Mouse (Mus musculus): Measurements from ENCODE around the gene Slain2.
"Not testable (repeated sequence)": the region's sequence is repeated elsewhere in the genome, so short reads cannot be mapped to it uniquely, and the experiment has no call there.

Gene Slain2

DNA sequence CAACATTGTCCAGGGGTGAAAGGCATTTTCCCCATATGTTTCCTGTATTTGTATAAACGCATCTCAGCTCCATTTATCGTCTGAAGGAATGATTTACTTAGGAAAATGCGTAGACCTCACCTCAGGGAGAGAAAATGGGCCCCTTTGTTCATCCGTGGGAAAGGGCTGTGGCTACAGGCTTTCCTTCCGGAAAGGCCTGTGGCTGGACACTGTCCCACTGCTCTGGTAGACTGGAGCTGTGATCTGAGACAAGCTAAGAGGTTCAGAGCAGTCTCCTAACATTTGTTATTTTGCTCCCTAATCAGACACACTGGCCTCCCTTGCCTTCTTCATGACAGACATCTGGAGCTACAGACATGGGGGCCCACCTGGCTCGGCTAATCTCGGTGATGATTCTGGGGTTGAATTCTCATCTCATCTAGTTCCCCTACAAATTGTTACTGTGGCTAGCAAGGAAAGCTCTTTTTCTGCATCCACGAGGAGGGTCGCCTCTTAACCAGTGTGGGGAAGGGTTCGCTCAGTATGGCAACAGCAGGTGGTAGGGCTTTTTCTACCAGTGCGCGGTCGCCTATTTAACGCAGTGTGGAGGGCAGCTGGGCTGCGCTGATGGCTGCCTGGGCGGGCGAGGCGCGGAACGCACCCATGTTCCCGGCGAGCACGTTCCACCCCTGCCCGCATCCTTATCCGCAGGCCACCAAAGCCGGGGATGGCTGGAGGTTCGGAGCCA lies 98.9 kb downstream of the Slain2 start:
- DNase-seq (ENCODE audit: low spot score) = not testable (repeated sequence)

DNA sequence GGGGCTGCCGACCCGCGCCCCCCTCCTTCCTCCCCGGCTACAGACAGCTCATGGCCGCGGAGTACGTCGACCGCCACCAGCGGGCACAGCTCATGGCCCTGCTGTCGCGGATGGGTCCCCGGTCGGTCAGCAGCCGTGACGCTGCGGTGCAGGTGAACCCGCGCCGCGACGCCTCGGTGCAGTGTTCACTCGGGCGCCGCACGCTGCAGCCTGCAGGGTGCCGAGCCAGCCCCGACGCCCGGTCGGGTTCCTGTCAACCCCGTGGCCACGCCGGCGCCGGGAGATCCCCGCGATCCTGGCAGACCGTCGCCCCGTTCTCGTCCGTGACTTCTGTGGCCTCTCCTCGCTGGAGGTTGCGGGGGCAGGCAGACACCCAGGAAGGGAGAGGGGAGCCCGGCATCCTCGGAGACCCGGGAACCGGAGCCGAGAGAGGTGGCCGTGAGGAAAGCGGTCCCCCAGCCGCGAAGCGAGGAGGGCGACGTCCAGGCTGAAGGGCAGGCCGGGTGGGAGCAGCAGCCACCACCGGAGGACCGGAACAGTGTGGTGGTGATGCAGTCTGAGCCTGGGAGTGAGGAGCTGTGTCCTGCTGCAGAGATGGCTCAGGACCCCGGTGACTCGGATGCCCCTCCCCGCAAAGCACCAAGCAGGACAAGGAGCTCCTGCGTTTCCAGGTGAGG lies 99.6 kb downstream of the Slain2 start:
- not testable (repeated sequence) for DNase-seq (ENCODE audit: low spot score)

DNA sequence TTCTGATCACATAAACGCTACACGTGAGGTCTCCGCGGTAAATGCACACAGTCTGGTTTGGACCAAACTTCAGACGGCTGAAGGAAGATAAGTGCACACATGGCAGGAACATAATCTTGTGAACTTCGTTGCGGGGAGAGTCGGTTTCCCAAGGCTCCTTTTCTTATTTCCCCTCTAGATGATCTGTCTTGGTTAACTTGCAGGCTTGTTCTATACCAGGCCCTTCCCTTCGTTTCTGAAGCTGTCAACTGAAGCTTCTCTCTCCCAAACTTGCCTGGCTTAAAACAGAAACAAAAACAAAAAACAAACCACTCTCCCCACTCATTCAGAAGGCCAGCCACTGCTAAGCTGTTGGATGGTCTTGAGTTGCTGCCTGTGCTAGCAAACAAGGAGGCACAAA lies 100.6 kb downstream of the Slain2 start:
- no peak for DNase-seq (ENCODE audit: low spot score)

DNA sequence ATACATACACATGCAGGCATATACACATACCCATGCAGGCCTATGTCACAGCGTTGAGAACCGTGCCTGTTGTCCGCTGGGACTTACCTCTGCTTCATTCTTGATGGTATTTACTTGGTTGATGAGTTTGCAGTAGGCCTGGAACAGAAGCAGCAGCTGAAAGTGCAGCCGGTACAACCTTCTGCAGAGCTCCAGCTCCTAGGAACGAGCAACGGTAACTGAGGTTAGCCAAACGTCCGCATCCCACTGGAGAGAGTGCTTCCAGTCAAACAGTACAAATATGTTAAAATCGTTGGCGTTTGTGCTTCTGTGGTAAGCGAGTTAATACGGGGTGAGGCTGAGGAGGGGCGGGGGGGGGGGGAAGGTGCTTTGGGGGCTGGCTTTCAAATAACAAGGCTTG lies 109.7 kb downstream of the Slain2 start:
- DNase-seq (ENCODE audit: low spot score) = no peak

All from embryo, embryonic 10.5 days (tissue).